Mouse (Mus musculus) heart, adult 2 months (tissue): Measurements from ENCODE around the gene Cgrrf1.

Source experiments
- CTCF ChIP-seq: fragments of 200-600 bp; IDR thresholded peaks from 2 replicates; pipeline ENCODE4 v1.8.1; 2022; ENCODE audit warnings: antibody characterized with exemption, mild to moderate bottlenecking, moderate library complexity
- EP300 ChIP-seq: fragments of 200-500 bp; IDR thresholded peaks from 2 replicates; pipeline ENCODE4 v1.6.1; 2011; ENCODE audit warnings: low read depth, low read length, control low read depth; ENCODE audit not compliant: insufficient read depth
- POLR2A ChIP-seq: fragments of 200-500 bp; IDR thresholded peaks from 2 replicates; pipeline ENCODE4 v1.6.1; 2011; ENCODE audit warnings: mild to moderate bottlenecking, low read depth, low read length, control low read depth; ENCODE audit not compliant: insufficient read depth

DNA sequence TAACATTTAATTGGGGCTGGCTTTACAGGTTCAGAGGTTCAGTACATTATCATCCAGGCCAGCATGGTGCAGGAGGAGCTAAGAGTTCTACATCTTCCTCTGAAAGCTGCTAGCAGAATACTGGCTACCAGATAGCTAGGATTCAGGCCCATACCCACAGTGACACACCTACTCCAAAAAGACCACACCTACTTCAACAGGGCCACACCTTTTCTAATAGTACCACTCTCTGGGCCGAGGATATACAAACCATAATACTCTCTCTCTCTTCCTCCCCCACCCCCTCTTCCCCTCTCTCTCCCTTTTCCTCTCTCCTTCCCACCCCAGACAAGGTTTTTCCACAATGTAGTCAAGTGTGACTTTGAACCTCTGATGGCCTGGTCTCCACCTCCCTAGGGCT is 4.5 kb upstream of the Cgrrf1 start:
- TF ChIP-seq CTCF (no peak), POLR2A (no peak), EP300 (no peak)
